Mouse (Mus musculus): ENCODE data around the gene Gm13090. TPM values are rescaled to one million over a fixed set of nuclear protein-coding genes. Genes with fewer than 3 reads are reported as not detected.

Gene Gm13090
- polyA plus RNA-seq, 1 experiment from 2014 or later: not detected

DNA sequence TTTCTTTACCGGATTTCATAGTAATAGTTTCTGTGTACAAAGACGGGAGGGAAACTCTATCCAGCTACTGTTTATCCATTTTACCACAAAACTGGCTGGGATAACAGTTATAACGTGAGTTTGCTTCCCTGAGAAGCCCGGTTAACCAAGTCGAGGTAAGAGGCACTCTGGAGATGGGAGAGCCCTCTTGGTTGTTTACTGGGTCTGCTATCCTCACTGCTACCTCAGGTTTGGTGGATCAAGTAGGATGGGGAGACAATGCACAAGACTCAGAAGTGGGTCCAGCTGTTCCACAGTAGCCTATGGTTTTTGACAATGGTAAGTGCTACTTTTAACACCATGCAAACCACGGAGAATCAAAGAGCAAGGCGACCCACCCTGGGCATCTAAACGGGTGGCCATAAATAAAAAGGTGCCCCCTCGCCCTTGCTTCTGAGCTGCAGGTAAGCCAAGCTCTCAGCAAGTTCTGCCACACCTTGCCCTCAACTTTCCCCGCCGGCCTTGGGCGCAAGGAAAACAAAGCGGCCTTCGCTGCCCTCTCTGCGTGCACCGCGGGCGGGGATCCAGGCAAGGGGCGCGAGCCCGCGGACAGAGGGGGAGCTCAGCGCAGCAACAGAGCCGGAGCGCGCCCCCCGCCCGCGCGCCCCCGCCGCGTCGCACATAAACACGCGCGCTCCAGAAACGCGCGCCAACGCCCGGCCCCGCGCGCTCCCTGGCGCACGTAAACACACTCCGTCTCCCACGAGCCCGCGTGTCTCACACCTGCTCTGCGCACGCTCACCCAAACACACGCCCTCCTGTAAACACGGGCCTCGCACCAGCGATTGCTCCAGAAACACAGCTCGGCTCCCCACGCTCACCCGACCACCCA lies 18.0 kb downstream of the Gm13090 start:
- WGBS: 6% methylated on average over 58 of the region's 60 CpGs
- H3K9ac ChIP-seq (ENCODE audit: low read depth, low read length): no peak overlapping the region
- no peaks in the 10 kb centered on the region; the same call in 1 of the 2 replicates for H3K4me1 ChIP-seq (replicated peaks; ENCODE audit: control insufficient read depth, insufficient read depth, low read length)
- peak overlapping the region; percentile 87 for H3K4me2 ChIP-seq
- peak overlapping the region; percentile 58 for H3K4me3 ChIP-seq (ENCODE audit: low read depth, low read length)
- DNase-seq (ENCODE audit: low spot score): peak; percentile 35
- peaks cover 56% of the 10 kb centered on the region for H3K27me3 ChIP-seq (replicated peaks; ENCODE audit: control insufficient read depth, insufficient read depth, low read length)
- no peaks in the 10 kb centered on the region for H3K36me3 ChIP-seq (ENCODE audit: control insufficient read depth, insufficient read depth, low read length)
- no peak for ATAC-seq (replicated peaks; ENCODE audit: low FRiP score)
- no peaks in the 10 kb centered on the region for H3K9me3 ChIP-seq (ENCODE audit: control insufficient read depth, low read length)
- no peak overlapping the region for H3K27ac ChIP-seq (ENCODE audit: low read depth, low read length)

GRCm38 (mm10) chr4:151108028-151108771 lies 18.8 kb downstream of the Gm13090 start:
- H3K9ac ChIP-seq (ENCODE audit: low read depth, low read length): no peak overlapping the region
- H3K27ac ChIP-seq (ENCODE audit: low read depth, low read length): no peak overlapping the region
- ATAC-seq (replicated peaks; ENCODE audit: low FRiP score): peak; percentile 95
- peak overlapping the region; percentile 87 for H3K4me2 ChIP-seq
- peaks cover 56% of the 10 kb centered on the region for H3K27me3 ChIP-seq (replicated peaks; ENCODE audit: control insufficient read depth, insufficient read depth, low read length)
- no peaks in the 10 kb centered on the region for H3K36me3 ChIP-seq (ENCODE audit: control insufficient read depth, insufficient read depth, low read length)
- no peaks in the 10 kb centered on the region; the same call in 1 of the 2 replicates for H3K4me1 ChIP-seq (replicated peaks; ENCODE audit: control insufficient read depth, insufficient read depth, low read length)
- 1% methylated on average over 99 of the region's 101 CpGs for WGBS
- peak overlapping the region; percentile 58 for H3K4me3 ChIP-seq (ENCODE audit: low read depth, low read length)
- peak; percentile 85 for DNase-seq (ENCODE audit: low spot score)
- no peaks in the 10 kb centered on the region for H3K9me3 ChIP-seq (ENCODE audit: control insufficient read depth, low read length)

- Histone ChIP-seq H3K27me3 (replicated peaks; ENCODE audit: control insufficient read depth, insufficient read depth, low read length) (peaks cover 56% of the 10 kb centered on the region), H3K9ac (ENCODE audit: low read depth, low read length) (no peak overlapping the region), H3K27ac (ENCODE audit: low read depth, low read length) (no peak overlapping the region), H3K4me3 (ENCODE audit: low read depth, low read length) (peak overlapping the region; percentile 58), H3K4me1 (replicated peaks; ENCODE audit: control insufficient read depth, insufficient read depth, low read length) (no peaks in the 10 kb centered on the region; the same call in 1 of the 2 replicates), H3K9me3 (ENCODE audit: control insufficient read depth, low read length) (no peaks in the 10 kb centered on the region), H3K4me2 (peak overlapping the region; percentile 87), H3K36me3 (ENCODE audit: control insufficient read depth, insufficient read depth, low read length) (no peaks in the 10 kb centered on the region)
- whole genome bisulfite sequencing: 9% methylated on average over 15 of the region's 20 CpGs
- ATAC-seq (replicated peaks; ENCODE audit: low FRiP score) (no peak; the same call in 1 of the 2 replicates), DNase-seq (ENCODE audit: low spot score) (peak; percentile 36)
Observed at GRCm38 (mm10) chr4:151108834-151109241, 19.5 kb downstream of the Gm13090 start.

GRCm38 (mm10) chr4:151111226-151111625 lies 21.9 kb downstream of the Gm13090 start:
- no peak for ATAC-seq (replicated peaks; ENCODE audit: low FRiP score)
- no peak for DNase-seq (ENCODE audit: low spot score)
- Histone ChIP-seq H3K4me2 (no peak overlapping the region), H3K4me1 (replicated peaks; ENCODE audit: control insufficient read depth, insufficient read depth, low read length) (no peaks in the 10 kb centered on the region; the same call in 1 of the 2 replicates), H3K36me3 (ENCODE audit: control insufficient read depth, insufficient read depth, low read length) (no peaks in the 10 kb centered on the region), H3K9ac (ENCODE audit: low read depth, low read length) (no peak overlapping the region), H3K4me3 (ENCODE audit: low read depth, low read length) (no peak overlapping the region), H3K9me3 (ENCODE audit: control insufficient read depth, low read length) (no peaks in the 10 kb centered on the region), H3K27ac (ENCODE audit: low read depth, low read length) (no peak overlapping the region), H3K27me3 (replicated peaks; ENCODE audit: control insufficient read depth, insufficient read depth, low read length) (peaks cover 50% of the 10 kb centered on the region)
- WGBS: 42% methylated on average over 8 of the region's 8 CpGs

- no peak overlapping the region for H3K4me3 ChIP-seq (ENCODE audit: low read depth, low read length)
- H3K27me3 ChIP-seq (replicated peaks; ENCODE audit: control insufficient read depth, insufficient read depth, low read length): peaks cover 17% of the 10 kb centered on the region
- H3K4me2 ChIP-seq: no peak overlapping the region
- H3K27ac ChIP-seq (ENCODE audit: low read depth, low read length): no peak overlapping the region
- no peak for ATAC-seq (replicated peaks; ENCODE audit: low FRiP score)
- WGBS: 79% methylated on average over 7 of the region's 7 CpGs
- no peaks in the 10 kb centered on the region for H3K4me1 ChIP-seq (replicated peaks; ENCODE audit: control insufficient read depth, insufficient read depth, low read length)
- H3K9me3 ChIP-seq (ENCODE audit: control insufficient read depth, low read length): no peaks in the 10 kb centered on the region
- no peak overlapping the region for H3K9ac ChIP-seq (ENCODE audit: low read depth, low read length)
- no peaks in the 10 kb centered on the region for H3K36me3 ChIP-seq (ENCODE audit: control insufficient read depth, insufficient read depth, low read length)
- no peak for DNase-seq (ENCODE audit: low spot score)
Observed at GRCm38 (mm10) chr4:151114574-151114973, 25.2 kb downstream of the Gm13090 start.

- Histone ChIP-seq H3K27me3 (replicated peaks; ENCODE audit: control insufficient read depth, insufficient read depth, low read length) (no peaks in the 10 kb centered on the region), H3K9ac (ENCODE audit: low read depth, low read length) (no peak overlapping the region), H3K4me3 (ENCODE audit: low read depth, low read length) (no peak overlapping the region), H3K27ac (ENCODE audit: low read depth, low read length) (no peak overlapping the region), H3K36me3 (ENCODE audit: control insufficient read depth, insufficient read depth, low read length) (no peaks in the 10 kb centered on the region), H3K4me2 (no peak overlapping the region), H3K4me1 (replicated peaks; ENCODE audit: control insufficient read depth, insufficient read depth, low read length) (no peaks in the 10 kb centered on the region), H3K9me3 (ENCODE audit: control insufficient read depth, low read length) (no peaks in the 10 kb centered on the region)
- ATAC-seq (replicated peaks; ENCODE audit: low FRiP score) (no peak), DNase-seq (ENCODE audit: low spot score) (no peak)
- WGBS: 78% methylated on average over 3 of the region's 3 CpGs
Observed at GRCm38 (mm10) chr4:151118883-151119282, 29.5 kb downstream of the Gm13090 start.

- peak overlapping the region; percentile 52 for H3K4me3 ChIP-seq (ENCODE audit: low read depth, low read length)
- peak overlapping the region; percentile 62; the same call in 1 of the 2 replicates for H3K9ac ChIP-seq (ENCODE audit: low read depth, low read length)
- ATAC-seq (replicated peaks; ENCODE audit: low FRiP score) (no peak), DNase-seq (ENCODE audit: low spot score) (no peak)
- 0 out of 2 replicates have a peak, but pooled peaks cover 3% of the 10 kb centered on the region for H3K4me1 ChIP-seq (replicated peaks; ENCODE audit: control insufficient read depth, insufficient read depth, low read length)
- no peak overlapping the region for H3K27ac ChIP-seq (ENCODE audit: low read depth, low read length)
- H3K36me3 ChIP-seq (ENCODE audit: control insufficient read depth, insufficient read depth, low read length): no peaks in the 10 kb centered on the region
- 10% methylated on average over 10 of the region's 10 CpGs for WGBS
- peak overlapping the region; percentile 75 for H3K4me2 ChIP-seq
- peaks cover 35% of the 10 kb centered on the region for H3K27me3 ChIP-seq (replicated peaks; ENCODE audit: control insufficient read depth, insufficient read depth, low read length)
- H3K9me3 ChIP-seq (ENCODE audit: control insufficient read depth, low read length): no peaks in the 10 kb centered on the region
Observed at GRCm38 (mm10) chr4:151127636-151128548, 38.5 kb downstream of the Gm13090 start.
